Mouse (Mus musculus): ENCODE data around the gene Ptpn14.

The Ptpn14 gene

DNA sequence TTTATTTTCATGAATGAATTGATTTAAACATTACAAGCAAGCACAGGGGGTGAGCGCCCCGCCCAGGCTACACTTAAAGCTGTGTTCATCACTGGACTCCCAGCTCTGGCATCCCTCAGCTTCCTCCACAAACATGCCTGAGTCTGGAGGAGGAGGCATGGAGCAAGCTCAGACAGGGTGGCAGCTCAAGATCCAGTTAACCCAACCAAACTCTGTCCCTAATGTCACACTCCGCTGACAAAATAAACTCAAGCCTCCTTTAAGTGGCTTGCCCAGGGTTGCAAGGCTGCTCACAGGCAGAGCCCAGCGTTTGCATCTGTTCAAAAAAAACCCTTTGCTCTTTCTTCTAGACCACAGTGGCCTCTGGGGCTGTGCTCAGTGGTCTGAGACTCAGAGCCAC lies 1.9 kb upstream of the Ptpn14 start:
- DNase-seq: no peak

DNA sequence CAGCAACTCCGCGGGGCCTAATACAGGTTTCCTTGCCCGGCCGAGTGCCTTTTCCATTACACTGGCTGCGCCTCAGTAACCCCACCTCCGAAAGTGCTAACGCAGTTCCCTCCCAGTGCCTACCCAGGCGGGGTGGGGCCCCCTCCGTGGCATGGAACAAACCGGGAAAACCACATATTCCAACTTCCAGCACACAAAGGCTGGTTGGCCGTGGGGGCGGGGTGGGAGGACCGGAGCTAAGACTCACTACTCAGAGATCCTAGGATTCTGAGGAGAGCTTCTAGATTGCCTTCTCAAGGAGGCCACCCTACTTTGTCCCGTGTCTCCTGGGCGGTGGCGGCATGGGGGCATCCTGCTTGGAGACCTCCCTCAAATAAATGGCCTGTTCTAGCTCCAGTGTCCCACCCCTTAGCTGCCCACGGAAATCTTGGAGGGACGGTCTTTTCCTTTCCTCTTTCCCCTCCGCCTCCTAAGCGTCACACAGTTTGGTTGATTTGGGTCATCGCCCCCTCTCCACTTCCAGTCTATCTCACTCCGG lies 653 bp upstream of the Ptpn14 start:
- peak; percentile 82 for DNase-seq

DNA sequence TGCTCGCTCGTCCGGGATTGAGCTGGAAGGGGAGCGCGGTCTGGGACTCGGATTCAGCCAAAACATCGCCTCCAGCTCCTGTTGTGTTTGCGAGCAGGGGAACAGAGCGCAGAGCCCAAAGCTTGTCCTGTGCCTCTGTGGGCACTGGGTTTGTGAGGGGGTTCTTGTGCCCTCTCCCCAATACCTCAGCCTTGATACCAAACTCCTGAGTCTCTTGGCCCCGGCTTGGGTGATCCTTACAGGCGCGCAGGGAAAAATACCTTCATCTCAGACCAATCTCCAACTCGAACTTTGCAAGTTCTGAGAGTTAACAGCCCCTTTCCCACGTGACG lies 682 bp downstream of the Ptpn14 start:
- DNase-seq: no peak

DNA sequence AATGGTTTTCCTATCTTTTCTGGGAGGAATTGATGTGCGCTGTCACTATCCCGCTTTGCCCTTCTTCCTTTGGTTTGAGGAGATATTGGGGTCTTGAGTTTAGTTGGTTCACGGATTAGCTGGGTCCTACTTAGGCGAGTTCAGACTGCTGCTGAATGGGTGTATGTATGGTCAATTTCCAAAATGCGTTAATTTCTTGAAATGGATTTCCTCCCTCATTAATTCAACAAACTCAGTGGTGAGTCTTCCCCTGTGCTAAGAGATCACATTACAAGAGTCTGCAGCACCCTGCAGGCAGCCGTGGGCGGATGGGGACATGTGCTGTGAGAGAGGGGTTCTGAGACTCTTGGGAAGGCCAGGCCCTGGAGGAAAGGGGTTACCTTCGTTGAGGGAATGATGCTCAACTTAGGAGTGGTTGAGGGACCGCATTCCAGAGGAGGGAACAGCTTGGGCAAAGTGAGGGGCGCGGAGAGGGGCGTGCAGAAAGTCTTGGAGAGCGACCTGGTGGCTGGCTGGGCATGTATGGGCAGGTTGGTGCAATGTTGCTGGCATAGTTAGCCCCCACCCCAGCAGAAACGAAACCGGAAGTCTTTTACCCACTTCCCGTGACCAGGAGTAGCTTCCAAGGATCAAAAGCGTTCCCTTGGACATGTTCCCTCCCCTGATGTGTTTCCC lies 1.2 kb downstream of the Ptpn14 start:
- no peak for DNase-seq

DNA sequence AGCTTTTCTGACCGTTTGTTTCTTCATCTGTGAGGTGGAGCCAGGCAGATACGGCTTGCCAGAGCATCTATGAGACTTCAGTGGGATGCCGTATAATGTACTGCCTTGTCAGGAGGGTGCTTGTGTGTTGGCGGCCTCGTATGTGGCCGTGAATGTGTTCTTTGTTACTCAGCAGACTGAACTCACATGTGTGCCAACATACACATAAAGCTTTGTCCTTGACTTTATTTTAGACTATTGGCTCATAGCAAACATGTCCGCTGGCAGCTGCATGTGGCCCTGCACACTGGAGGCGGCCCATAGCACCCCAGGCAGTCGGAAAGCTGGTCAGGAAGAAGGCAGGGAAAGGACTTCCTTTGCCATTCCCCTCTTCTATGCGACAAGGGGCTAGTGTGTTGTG lies 3.6 kb downstream of the Ptpn14 start:
- DNase-seq: no peak

DNA sequence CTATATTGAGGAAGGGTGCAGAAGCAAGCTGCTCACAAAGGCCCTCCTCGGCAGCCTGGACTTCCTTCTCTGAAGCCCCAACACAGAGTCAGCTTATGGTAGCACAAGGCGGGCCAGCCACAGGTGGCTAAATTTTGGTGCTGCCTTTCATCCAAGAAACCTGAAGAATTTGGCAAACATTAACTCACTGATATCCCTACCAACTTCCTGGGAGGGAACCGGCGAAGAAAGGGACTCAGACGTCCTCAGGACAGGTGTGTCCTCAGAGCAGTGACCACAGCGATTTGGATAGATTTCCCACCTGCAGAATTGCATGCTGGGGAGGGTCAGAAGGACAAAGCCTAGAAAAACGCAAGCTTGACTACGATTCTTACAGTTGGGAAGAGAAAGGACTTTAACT lies 4.1 kb downstream of the Ptpn14 start:
- DNase-seq: no peak

DNA sequence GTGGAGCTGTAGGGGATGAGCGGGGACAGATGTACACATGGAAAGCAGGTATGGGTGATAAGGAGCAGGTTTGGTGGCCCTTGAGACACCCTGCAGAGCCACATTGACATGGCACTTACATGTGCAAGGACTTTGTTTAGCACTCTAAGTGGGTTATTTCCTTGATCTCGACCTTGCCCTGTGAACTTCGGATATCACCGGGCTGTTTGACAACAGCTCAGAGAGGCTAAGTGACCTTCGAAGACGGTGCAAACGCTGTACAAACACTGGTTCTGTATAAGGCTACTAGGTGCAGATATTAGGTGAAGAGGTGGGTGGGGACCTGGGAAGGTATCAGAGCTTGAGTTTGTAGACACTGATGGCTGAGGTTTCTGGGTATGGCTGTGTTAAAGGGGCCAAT lies 12.0 kb downstream of the Ptpn14 start:
- no peak for DNase-seq

DNA sequence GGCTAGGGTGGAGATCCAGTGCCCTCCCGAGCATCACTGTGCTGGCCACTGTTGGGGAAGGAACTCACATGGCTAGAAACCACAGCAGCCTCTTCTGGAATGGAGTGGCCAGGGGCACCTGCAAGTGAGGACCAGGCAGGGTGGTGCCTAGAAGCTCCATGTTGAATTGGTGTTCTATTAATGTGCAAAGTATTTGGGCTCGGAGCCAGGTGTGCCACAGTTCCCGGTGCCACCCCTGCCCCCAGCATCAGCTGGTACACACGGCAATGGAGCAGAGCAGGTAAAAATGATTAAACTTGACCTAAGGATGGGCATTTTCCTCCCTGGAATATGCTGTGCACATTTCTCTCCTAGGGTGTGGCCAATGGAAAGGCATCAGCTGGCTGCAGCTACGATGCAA lies 14.0 kb downstream of the Ptpn14 start:
- DNase-seq: peak; percentile 21

DNA sequence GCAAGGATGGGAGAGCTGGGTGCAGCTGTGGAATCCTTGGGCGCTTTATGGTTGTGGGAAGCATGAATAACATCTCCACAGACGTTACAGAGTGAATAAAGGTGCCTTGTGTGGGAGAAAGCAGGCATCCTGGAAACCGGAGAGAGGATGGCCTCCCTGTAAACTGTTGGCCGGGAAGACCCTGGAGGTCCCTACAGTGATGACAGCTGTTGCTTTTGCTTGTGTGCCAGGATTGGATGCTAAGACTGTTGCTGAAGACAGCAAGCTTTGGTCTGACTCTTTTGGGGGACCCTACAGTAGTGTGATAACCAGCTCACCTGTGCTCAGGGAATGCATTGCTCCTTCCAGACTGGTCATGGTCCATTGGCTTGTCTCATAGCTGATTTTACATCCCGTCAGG lies 15.1 kb downstream of the Ptpn14 start:
- DNase-seq: no peak

DNA sequence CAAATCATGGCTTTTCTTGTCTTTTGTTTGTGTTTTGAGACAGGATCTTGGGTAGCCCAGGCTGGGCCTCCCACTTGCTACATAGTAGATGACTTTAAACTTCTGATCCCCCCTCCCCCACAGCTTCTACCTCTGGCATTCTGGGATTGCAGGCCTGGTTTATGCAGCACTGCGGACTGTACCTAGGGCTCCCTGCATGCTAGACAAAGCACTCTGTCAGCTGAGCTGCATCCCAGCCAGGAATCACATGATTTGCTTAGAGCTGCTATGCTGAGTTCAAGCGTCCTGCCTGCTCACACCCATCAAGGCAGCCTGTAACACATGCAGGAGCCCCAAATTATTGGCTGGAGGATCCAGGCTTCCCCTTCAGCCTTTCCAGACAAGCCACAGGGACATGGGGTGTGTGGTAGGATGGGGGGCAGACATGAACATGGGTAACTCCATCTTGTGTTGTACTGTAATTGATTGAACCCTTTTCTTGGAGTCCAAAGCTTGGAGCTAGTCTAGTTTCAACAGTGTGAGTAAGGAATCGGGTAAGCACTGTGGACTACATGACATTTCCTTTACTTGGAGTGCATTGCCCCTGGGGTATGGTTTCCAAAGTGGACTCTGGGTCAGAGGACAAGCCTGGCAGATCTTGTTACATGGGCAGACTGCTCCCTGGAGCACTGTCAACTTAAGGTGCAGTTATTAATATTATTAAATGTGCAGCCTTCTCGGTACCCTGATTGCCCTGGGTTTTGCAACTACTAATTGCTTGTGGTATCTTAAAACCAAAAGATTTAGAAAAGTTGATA lies 17.0 kb downstream of the Ptpn14 start:
- DNase-seq: no peak

DNA sequence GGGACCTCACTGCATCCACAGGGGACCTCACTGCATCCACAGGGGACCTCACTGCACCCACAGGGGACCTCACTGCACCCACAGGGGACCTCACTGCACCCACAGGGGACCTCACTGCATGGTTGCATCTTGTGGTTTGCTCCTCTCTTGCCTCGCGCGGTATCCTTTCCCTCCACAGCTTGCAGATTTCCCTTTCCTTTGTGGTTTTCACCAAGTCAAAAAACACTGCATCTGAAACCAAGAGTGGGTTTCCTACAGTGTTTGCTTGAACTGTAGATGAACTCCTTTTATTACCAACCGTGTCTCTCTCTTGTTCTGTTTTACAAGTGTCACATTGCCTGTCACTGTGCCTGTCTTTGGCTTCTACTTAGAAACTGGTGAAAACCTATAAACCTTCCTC lies 18.5 kb downstream of the Ptpn14 start:
- no peak for DNase-seq

DNA sequence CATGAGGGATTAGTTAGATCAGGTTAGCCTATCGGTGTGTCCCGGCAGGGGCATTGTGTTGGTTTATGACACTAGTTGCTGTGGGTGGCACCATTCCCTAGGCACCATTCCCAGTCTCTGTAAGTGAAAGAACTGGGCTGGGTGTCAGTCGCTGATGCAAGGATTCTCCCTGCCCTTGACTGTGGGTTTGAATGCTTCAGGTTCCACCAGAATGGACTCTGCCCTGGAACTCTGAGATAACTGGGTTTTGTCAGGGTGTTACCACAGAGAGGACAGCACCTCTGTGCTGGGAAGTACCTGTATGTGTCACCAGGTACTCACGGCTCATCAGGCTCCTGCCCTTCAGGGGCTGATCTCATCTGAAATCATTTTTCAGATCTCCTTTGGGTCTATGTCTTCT lies 21.7 kb downstream of the Ptpn14 start:
- DNase-seq: no peak

DNA sequence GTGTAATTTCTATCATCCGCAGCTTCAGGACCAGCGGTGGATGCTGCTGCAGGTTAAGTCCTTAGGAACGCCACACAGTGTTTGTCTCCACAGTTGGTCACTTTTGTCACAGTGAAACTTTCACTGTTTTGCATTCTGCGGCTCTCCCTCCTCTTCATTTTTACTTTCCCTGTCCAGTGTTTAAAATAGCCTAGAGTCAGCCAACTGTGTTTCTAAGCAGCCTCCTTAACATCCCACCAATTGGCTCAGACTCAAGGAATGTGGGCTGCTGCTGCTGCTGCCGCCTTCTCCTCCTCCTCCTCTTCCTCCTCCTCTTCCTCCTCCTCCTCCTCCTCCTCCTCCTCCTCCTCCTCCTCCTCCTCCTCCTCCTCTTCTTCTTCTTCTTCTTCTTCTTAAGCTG lies 22.2 kb downstream of the Ptpn14 start:
- DNase-seq: no peak

DNA sequence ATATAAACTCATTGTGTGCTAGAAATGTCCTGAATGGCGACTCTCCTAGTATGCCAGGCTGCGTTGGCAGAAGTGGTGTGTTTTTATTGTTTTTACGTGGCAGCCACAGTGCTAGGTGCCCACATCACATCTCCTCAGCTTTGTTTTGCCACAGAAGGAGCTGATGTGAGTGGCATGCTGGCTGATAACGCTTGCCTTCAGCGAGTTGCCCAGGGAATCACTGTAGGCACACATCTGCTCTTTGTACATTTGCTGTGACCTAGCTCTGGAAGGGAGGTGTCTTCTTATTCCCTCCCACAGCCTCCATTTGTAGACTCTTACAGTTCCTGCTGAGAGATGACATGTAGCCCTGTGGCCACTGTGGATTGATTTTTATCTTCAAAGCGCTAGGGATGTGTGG lies 24.2 kb downstream of the Ptpn14 start:
- no peak for DNase-seq

DNA sequence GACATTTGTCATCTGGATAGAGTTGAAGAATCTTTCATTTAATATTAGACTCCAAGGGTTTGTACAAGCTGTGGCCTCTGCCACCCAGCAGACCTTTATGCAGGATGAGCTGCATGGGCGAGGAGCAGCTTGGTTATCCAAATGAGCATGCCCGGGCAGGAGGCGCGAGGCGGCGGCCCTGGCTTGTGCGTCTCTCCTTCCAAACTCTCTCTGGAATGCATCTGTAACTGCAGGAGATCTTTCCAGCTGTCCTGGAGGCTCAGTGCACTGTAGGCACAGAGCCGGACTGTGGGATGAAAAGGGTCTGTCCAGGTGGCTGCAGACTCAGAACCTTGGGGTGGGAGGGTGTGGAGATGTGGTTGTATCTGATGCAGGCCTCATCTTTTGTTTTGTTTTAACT lies 27.0 kb downstream of the Ptpn14 start:
- DNase-seq: no peak

DNA sequence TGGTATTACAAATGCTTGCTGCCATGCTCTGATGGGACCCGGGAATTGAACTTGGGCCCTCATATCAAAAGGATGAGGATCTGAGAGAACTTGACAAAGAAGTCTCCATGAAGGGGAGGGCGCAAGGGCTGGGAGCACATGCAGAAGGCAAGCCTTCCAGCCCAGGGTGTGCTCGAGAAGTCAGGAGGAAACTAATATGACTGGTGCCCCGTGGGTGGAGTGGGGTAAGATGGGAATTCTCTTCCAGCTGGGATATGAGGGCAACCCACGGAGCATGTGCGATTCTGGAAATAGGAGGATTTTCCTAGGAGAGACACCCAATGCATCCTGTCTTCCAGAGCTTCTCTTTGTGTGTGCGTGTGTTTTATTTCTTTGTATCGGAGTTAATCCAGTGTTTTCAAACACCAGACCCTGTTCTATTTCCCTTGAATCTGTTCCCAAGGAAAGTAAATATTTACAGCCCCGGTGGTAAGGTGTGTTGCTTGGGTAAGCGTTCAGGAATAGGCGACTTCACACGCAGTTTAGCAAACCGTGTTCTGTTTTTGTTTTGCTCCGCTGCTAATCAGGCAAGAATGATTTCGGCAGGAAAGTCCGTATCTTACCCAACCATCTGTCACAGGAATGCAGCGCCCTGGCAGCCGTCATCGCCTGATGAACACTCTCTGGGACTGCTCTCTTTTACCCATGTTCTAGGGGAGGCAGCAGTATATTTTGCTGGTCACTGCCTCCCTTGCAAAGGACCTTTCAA lies 28.4 kb downstream of the Ptpn14 start:
- peak; percentile 31 for DNase-seq

DNA sequence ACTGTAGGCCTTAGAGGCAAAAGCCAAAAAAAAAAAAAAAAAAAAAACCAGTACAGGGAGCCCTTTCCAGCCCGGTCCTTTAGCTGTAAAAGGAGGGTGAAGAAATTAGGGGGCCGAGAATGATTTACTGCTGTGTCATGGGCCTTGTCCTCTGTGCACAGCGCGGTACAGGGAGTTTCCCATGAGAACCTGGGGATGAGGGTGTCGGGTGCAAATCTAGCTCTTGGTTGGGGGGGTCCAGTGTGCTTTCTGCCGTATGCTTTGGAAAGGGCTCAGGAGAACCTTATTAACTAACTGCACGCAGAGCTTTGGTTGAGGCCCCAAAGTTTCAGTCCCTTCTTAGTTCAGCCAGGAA lies 29.0 kb downstream of the Ptpn14 start:
- DNase-seq: no peak

DNA sequence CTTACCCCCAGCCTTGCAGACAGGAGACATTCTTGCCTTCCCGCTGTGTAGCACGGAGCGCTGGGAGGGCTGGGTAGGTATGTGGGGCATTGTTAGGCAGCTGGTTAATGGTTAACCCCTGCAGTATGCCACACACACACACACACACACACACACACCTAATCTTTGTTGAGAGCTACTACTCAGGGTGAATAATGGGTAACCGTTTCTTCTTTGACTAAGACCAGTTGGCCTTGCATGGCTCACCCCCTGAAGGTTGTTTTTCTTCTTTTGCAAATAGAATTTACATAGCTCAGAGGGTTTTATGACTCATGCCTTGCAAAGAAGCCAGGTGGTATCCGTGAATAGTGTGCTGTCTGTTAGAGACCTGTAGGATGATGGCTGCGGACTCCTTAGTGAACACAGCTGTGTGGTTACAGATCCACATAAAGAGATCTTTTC lies 33.5 kb downstream of the Ptpn14 start:
- peak; percentile 67 for DNase-seq

DNA sequence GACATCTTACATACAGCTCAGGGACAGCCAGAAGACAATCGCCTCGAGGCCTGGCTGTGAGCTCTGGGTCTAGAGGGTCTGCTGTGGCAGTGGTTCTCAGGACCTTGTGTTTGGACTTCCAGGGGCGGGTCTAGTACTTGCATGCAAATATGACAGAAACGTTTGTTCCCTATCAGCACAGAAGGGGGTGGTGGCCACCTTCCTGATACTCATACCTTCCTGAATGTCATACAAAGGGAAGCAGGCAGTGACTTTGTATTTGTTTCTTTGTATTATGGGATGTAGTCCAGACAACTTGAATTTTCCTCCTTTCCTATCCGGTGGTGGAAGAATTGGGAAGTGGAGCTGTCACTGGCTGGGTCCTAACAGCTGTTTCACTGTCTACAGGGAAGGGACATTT lies 36.2 kb downstream of the Ptpn14 start:
- no peak for DNase-seq

DNA sequence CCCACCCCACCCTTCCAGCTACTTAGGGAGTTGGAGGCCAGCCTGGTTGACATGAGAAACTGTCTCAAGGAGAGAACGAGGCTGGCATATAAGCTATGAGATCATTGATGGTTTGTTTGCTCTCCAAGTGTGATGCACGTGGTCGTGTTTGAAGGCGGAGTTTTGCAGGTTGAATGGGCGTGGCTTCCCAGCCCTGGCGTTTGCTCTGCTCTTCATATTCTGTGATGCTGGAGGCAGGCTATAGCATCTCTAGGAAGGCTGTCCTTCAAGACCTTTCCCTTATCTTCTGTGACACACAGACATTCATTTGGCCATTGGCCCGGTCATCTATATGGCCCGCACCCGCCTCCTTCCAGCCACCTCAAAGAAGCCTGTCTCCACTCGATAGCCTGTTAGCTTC lies 39.1 kb downstream of the Ptpn14 start:
- no peak for DNase-seq

DNA sequence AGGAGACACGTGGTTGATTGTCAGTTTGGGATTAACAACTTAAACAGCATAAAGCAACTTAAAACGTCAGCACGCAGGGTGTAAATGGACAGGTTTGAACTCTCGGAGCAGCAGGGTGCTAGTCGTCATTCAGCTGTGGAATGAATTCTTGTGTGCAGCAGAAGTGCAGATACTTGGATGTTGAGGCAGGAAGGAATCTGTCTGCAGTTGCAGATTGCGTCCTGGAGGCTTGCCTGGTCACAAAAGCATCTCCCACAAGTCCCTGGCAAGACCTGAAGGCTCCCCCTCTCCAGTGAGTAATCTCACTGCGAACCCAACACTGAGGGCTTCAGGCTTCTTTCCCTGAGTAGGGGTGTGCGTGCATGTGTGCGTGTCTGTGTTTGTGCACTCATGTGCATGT lies 39.8 kb downstream of the Ptpn14 start:
- DNase-seq: no peak

DNA sequence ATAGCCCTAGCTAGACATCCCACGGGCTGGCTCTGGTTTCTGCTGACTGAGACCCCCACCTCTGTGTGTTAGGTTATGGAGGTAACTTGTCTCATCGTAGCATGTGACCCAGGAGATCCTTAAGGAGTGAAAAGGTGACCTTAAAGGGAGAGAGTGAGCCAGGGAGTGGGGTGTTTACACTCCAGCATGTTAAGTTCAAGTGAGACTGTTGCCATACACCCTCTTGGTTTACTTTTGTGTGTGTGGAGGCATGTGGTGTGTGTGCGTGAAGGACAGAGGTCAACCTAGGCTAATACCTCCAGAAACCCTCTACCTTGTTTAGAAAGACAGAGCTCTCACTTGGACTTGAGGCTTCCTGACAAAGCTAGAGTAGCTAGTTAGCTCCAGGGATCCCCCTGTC lies 42.4 kb downstream of the Ptpn14 start:
- DNase-seq: no peak

DNA sequence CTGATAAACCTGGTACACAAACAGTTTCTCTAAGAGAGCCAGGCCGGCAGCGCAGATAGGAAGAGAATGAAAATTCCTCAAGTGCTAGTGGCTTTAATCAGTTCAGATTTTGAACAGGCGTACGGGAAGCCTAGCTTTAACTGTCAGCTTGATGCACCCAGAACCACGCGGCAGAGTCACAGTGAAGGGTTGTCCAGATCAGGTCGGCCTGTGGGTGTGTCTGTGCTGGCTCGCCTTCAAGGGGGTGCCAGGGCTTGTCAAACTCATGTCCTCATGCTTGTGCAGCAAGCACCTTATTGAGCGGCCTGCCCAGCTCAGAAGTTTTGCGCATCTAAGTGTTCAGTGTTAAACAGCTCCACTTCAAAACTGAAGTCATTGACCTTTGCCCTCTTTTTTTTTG lies 44.6 kb downstream of the Ptpn14 start:
- no peak for DNase-seq

DNA sequence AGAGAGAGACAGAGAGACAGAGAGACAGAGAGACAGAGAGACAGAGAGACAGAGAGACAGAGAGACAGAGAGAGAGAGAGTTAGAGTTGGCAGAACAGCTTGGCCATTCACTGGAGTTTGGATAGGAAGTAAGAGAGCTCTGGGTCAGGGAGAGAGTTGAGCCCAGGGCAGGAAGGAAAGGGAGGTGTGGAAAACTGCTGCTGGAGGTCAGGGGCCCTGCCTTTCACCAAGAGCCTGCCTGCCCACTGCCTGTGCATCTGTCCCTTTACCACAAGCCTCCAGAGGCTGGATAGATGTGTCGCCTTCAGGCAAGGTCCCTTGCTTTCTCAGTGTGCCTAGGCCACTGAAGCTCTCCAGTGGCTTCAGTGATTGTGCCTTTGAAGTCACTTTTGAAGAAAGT lies 46.7 kb downstream of the Ptpn14 start:
- no peak for DNase-seq
